Mouse (Mus musculus) midbrain, postnatal 0 days (tissue): Measurements from ENCODE around the gene Gm10251. TPM values are rescaled to one million over a fixed set of nuclear protein-coding genes. Genes with fewer than 3 reads are reported as not detected.
"Not testable (repeated sequence)": the region's sequence is repeated elsewhere in the genome, so short reads cannot be mapped to it uniquely, and the experiment has no call there.

Experiments used
- ATAC-seq: fragments of 200-750 bp; cut with Nextera tagmentation; 2 replicates; pipeline ENCODE4 v1.8.0; 2017; ENCODE audit warnings: moderate number of reproducible peaks, mild to moderate bottlenecking, moderate TSS enrichment, moderate library complexity; ENCODE audit not compliant: low FRiP score
- DNase-seq: peaks from one replicate; pipeline ENCODE4 v3.0.0-alpha.2; 2015; ENCODE audit warnings: low spot score
- H3K27ac ChIP-seq: fragments of 300-500 bp; sonication (generic); 2 replicates; pipeline ENCODE4 v1.5.1; 2014; ENCODE audit warnings: low read depth, mild to moderate bottlenecking, low read length, mixed read lengths
- H3K27me3 ChIP-seq: fragments of 300-500 bp; sonication (generic); 2 replicates; pipeline ENCODE4 v1.6.1; 2014; ENCODE audit warnings: low read length, control low read depth, mixed read lengths; ENCODE audit not compliant: insufficient read depth
- H3K36me3 ChIP-seq: fragments of 300-500 bp; sonication (generic); 2 replicates; pipeline ENCODE4 v1.6.1; 2014; ENCODE audit warnings: low read length, control low read depth, mixed read lengths; ENCODE audit not compliant: insufficient read depth
- H3K4me1 ChIP-seq: fragments of 300-500 bp; sonication (generic); 2 replicates; pipeline ENCODE4 v1.6.1; 2014; ENCODE audit warnings: mild to moderate bottlenecking, control low read depth, antibody characterized with exemption, low read length, mixed read lengths; ENCODE audit not compliant: insufficient read depth
- H3K4me2 ChIP-seq: fragments of 300-500 bp; sonication (generic); 2 replicates; pipeline ENCODE4 v1.6.1; 2014; ENCODE audit warnings: low read depth, mild to moderate bottlenecking, low read length, mixed read lengths; ENCODE audit not compliant: poor library complexity, severe bottlenecking
- H3K4me3 ChIP-seq: fragments of 300-500 bp; sonication (generic); 2 replicates; pipeline ENCODE4 v1.5.1; 2014; ENCODE audit warnings: low read depth, mild to moderate bottlenecking, low read length, moderate library complexity
- H3K9ac ChIP-seq: fragments of 300-500 bp; sonication (generic); replicated peaks from 2 replicates; pipeline ENCODE4 v1.6.1; 2014; ENCODE audit warnings: mild to moderate bottlenecking, low read length, moderate library complexity, mixed read lengths; ENCODE audit not compliant: poor library complexity, severe bottlenecking
- H3K9me3 ChIP-seq: fragments of 300-500 bp; sonication (generic); 2 replicates; pipeline ENCODE4 v1.6.1; 2016; ENCODE audit warnings: low read length, control low read depth
- CTCF ChIP-seq: IDR thresholded peaks from 2 replicates; pipeline ENCODE4 v1.5.1; 2016; ENCODE audit warnings: antibody characterized with exemption, mild to moderate bottlenecking
- WGBS: fragments of 180-500 bp; shearing (Covaris S2); extraction: QIAGEN DNeasy Blood & Tissue Kit; methylation state at CpG from one replicate; pipeline ENCODE4 v1.1.7; 2014; 5-methylcytosine and 5-hydroxymethylcytosine counted together
- polyA plus RNA-seq: library from polyadenylated mRNA; unstranded; fragments of >200 nt; fragmentation: Nextera tagmentation; extraction: Ambion mirVana; gene quantifications from 2 replicates; pipeline ENCODE4 v1.2.1, GENCODE M21; 2015
- total RNA-seq: library from RNA; depleted of rRNA; stranded (reverse); fragments of >200 nt; gene quantifications from 2 replicates; pipeline ENCODE4 v1.2.3, GENCODE M21; 2014; rRNA removed

The Gm10251 gene
- total RNA-seq (not detected in 2 replicates), polyA plus RNA-seq (not detected in 2 replicates)

GRCm38 (mm10) chr14:6684070-6684469, at the start of gene Gm10251:
TSS of gene Gm10251 (minus strand) at chr14:6684170.
- not testable (repeated sequence) for H3K36me3 ChIP-seq, H3K4me2 ChIP-seq, H3K27ac ChIP-seq, H3K27me3 ChIP-seq, ATAC-seq, H3K9me3 ChIP-seq, H3K4me3 ChIP-seq, DNase-seq, H3K9ac ChIP-seq, H3K4me1 ChIP-seq
- WGBS, result no CpG with 5 or more reads among the region's 1 CpGs

- not testable (repeated sequence) for DNase-seq, H3K9me3 ChIP-seq, H3K4me3 ChIP-seq, H3K4me1 ChIP-seq, H3K27me3 ChIP-seq, H3K4me2 ChIP-seq, H3K27ac ChIP-seq, H3K9ac ChIP-seq, H3K36me3 ChIP-seq, ATAC-seq
- no CpG with 5 or more reads among the region's 2 CpGs for WGBS
Measured at GRCm38 (mm10) chr14:6720151-6720550, 36.2 kb upstream of the Gm10251 start, which contains the start of gene Gm8050. TSS of gene Gm8050 (minus strand) at chr14:6720251.

- H3K9me3 ChIP-seq, H3K4me1 ChIP-seq, H3K27me3 ChIP-seq, H3K4me3 ChIP-seq, DNase-seq, H3K27ac ChIP-seq, H3K9ac ChIP-seq, H3K4me2 ChIP-seq, H3K36me3 ChIP-seq, ATAC-seq: not testable (repeated sequence)
- 83% methylated on average over 1 of the region's 2 CpGs for WGBS
Measured at GRCm38 (mm10) chr14:6622318-6622717, 61.7 kb downstream of the Gm10251 start, which contains the start of gene Gm3460. TSS of gene Gm3460 (minus strand) at chr14:6622418.

- H3K4me3 ChIP-seq, H3K9me3 ChIP-seq, H3K27ac ChIP-seq, H3K36me3 ChIP-seq, ATAC-seq, H3K4me1 ChIP-seq, H3K27me3 ChIP-seq, DNase-seq, H3K9ac ChIP-seq, H3K4me2 ChIP-seq: not testable (repeated sequence)
- WGBS, result no CpG with 5 or more reads among the region's 1 CpGs
Measured at GRCm38 (mm10) chr14:6606436-6606835, 77.5 kb downstream of the Gm10251 start.

GRCm38 (mm10) chr14:6605004-6605403, 79.0 kb downstream of the Gm10251 start:
- DNase-seq, result peak; percentile 58
- not testable (repeated sequence) for ATAC-seq, H3K9me3 ChIP-seq, H3K36me3 ChIP-seq, H3K4me1 ChIP-seq, H3K9ac ChIP-seq, H3K27ac ChIP-seq, H3K27me3 ChIP-seq
- Histone ChIP-seq H3K4me2 (peak overlapping the region; percentile 44), H3K4me3 (peak overlapping the region; percentile 32)
- peak; percentile 66 for TF ChIP-seq CTCF
- 0% methylated on average over 7 of the region's 20 CpGs for WGBS

GRCm38 (mm10) chr14:6604551-6604950, 79.4 kb downstream of the Gm10251 start:
- not testable (repeated sequence) for H3K4me1 ChIP-seq, ATAC-seq, H3K9me3 ChIP-seq, H3K27me3 ChIP-seq, H3K27ac ChIP-seq, H3K36me3 ChIP-seq, H3K9ac ChIP-seq
- Histone ChIP-seq H3K4me3 (peak overlapping the region; percentile 32), H3K4me2 (peak overlapping the region; percentile 44)
- 8% methylated on average over 17 of the region's 20 CpGs for WGBS
- peak; percentile 0 for DNase-seq

GRCm38 (mm10) chr14:6590513-6590912, 93.5 kb downstream of the Gm10251 start, which contains the start of gene Gm3629:
TSS of gene Gm3629 (minus strand) at chr14:6590613.
- not testable (repeated sequence) for H3K9me3 ChIP-seq, H3K27me3 ChIP-seq, ATAC-seq, H3K4me1 ChIP-seq, DNase-seq, H3K27ac ChIP-seq, H3K9ac ChIP-seq, H3K4me3 ChIP-seq, H3K36me3 ChIP-seq, H3K4me2 ChIP-seq
- WGBS, result 57% methylated on average over 1 of the region's 2 CpGs

Other genes starting within 250 kb of the Gm10251 start
- gene Gm3594, start 239.6 kb downstream of the Gm10251 start, total RNA-seq, result not detected in 2 replicates
- gene Gm3594, start 239.6 kb downstream of the Gm10251 start, polyA plus RNA-seq, result not detected in 2 replicates
- not detected in 2 replicates for gene Gm8356, start 146.9 kb downstream of the Gm10251 start, total RNA-seq
- gene Gm8356, start 146.9 kb downstream of the Gm10251 start, polyA plus RNA-seq, result not detected in 2 replicates
- gene Gm3629, start 93.6 kb downstream of the Gm10251 start, total RNA-seq, result 0.22 and 2.4 TPM in 2 replicates
- 0.79 and 0.91 TPM in 2 replicates for gene Gm3629, start 93.6 kb downstream of the Gm10251 start, polyA plus RNA-seq
- gene Gm3460, start 61.8 kb downstream of the Gm10251 start, total RNA-seq, result 0.76 TPM in 1 of 2 replicates, not detected in the other
- 0.81 TPM in 1 of 2 replicates, not detected in the other for gene Gm3460, start 61.8 kb downstream of the Gm10251 start, polyA plus RNA-seq
- not detected in 2 replicates for gene Gm8050, start 36.1 kb upstream of the Gm10251 start, total RNA-seq
- gene Gm8050, start 36.1 kb upstream of the Gm10251 start, polyA plus RNA-seq, result not detected in 2 replicates
- gene Gm3636, start 58.2 kb upstream of the Gm10251 start, total RNA-seq, result 8.5 and 9.0 TPM in 2 replicates
- 14.9 and 19.0 TPM in 2 replicates for gene Gm3636, start 58.2 kb upstream of the Gm10251 start, polyA plus RNA-seq
- not detected in 2 replicates for gene Gm8362, start 90.2 kb upstream of the Gm10251 start, total RNA-seq
- not detected in 2 replicates for gene Gm8362, start 90.2 kb upstream of the Gm10251 start, polyA plus RNA-seq
- not detected in 2 replicates for gene Gm3642, start 156.1 kb upstream of the Gm10251 start, total RNA-seq
- not detected in 2 replicates for gene Gm3642, start 156.1 kb upstream of the Gm10251 start, polyA plus RNA-seq
- gene Gm3667, start 205.8 kb upstream of the Gm10251 start, total RNA-seq, result 6.8 and 15.1 TPM in 2 replicates
- gene Gm3667, start 205.8 kb upstream of the Gm10251 start, polyA plus RNA-seq, result 15.4 and 16.2 TPM in 2 replicates